Mouse (Mus musculus): ENCODE measurements around the gene Cst6. TPM values are rescaled to one million over a fixed set of nuclear protein-coding genes. Genes with fewer than 3 reads are reported as not detected.

The Cst6 gene
- total and polyA plus RNA-seq, 2 experiments: not detected

DNA sequence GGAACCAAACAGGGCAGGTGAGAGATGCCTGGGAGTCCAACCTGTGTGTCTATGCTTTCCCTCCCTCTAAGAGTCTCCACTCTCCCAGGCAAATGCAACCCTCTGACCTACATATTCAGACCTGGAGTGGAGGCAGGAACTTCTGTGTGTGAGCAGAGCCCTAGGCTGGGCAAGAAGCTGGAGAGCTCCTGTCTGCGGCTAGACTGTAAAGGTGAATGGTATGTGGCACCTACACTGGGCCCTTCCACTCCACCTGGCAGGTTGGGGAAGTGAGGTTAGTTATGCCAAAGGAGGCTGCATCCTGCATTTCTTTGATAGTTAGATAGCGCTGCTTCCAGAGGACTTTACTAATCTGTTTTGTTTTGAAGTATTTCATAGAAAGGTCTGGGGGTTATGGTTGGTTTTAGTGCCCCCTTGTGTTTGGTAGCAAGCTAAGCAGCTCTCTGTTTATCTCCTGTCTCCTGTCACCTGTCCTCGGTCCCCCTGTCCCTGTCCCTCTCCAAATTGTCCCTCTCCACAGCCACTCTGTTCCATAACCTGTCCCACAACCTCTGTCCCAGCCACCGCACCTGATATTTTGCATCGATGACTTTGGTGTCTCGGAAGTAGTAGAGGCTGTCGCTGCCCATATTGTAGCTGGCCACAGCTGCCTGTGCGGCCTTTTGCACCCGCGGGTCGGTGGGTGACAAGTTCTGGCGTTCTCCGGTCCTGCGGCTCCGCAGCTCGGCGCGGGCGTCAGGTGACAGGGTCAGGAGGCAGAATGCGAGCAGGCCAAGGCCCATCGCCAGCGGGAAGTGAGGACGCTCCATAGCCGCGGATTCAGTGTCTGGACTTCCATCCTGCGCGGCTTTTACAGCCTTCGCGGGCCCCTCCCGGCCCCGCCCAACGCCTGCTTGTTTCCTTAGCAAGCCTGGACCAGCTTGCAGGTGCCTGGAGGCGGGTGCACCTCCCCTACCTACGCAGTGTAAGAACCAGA lies 560 bp downstream of the Cst6 start:
- Histone ChIP-seq H3K9ac (ENCODE audit: low read depth, low read length) (no peak overlapping the region; the same call in 1 of the 2 replicates), H3K36me3 (ENCODE audit: control insufficient read depth, insufficient read depth, low read length) (no peaks in the 10 kb centered on the region), H3K4me1 (ENCODE audit: control insufficient read depth, insufficient read depth, low read length) (peaks cover 3% of the 10 kb centered on the region; the same call in 1 of the 2 replicates), H3K27ac (replicated peaks; ENCODE audit: insufficient read depth, low read depth, low read length) (no peak overlapping the region), H3K79me2 (ENCODE audit: control insufficient read depth, insufficient read depth, low read length) (no peaks in the 10 kb centered on the region), H3K27me3 (ENCODE audit: control insufficient read depth, insufficient read depth, low read length) (no peaks in the 10 kb centered on the region), H3K4me3 (ENCODE audit: insufficient read depth, low read depth, low read length) (peak overlapping the region; percentile 38; the same call in 1 of the 2 replicates)
- peak; percentile 11 for DNase-seq (ENCODE audit: extremely low read depth, low read depth, low spot score)
- TF ChIP-seq CTCF (IDR thresholded peaks at IDR 0.05; ENCODE audit: low read depth, low read length): 0 out of 2 replicates have a peak, but pooled peaks have one; percentile 13
- TF ChIP-seq POLR2A (IDR thresholded peaks at IDR 0.05; ENCODE audit: extremely low read depth, insufficient read depth, low read length): no peak
- WGBS: 10% methylated on average over 34 of the region's 34 CpGs

DNA sequence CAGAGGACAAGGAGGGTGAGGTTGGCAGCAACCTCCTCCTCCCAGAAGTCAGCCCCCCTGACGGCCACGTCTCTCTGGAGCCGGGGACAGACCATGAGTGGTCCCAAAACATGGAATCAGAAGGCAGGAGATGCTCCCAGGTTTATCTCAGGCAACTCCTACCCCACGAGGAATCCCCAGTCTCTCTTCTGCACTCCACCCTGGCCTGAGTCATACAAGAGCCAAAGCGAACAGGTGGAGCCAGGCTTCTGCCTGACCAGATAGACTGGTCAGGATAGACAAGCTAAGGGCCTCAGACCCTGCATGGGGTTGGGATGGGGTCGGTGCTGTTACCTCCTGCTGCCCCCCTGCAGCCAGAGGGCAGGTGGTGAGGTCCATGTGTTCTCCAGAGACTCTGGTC lies 1.3 kb downstream of the Cst6 start:
- Histone ChIP-seq H3K27me3 (ENCODE audit: control insufficient read depth, insufficient read depth, low read length) (no peaks in the 10 kb centered on the region), H3K9ac (ENCODE audit: low read depth, low read length) (no peak overlapping the region), H3K36me3 (ENCODE audit: control insufficient read depth, insufficient read depth, low read length) (no peaks in the 10 kb centered on the region), H3K4me1 (ENCODE audit: control insufficient read depth, insufficient read depth, low read length) (peaks cover 3% of the 10 kb centered on the region; the same call in 1 of the 2 replicates), H3K79me2 (ENCODE audit: control insufficient read depth, insufficient read depth, low read length) (no peaks in the 10 kb centered on the region), H3K27ac (replicated peaks; ENCODE audit: insufficient read depth, low read depth, low read length) (no peak overlapping the region), H3K4me3 (ENCODE audit: insufficient read depth, low read depth, low read length) (no peak overlapping the region)
- TF ChIP-seq POLR2A (IDR thresholded peaks at IDR 0.05; ENCODE audit: extremely low read depth, insufficient read depth, low read length): no peak
- no peak for DNase-seq (ENCODE audit: extremely low read depth, low read depth, low spot score)
- 82% methylated on average over 6 of the region's 6 CpGs for WGBS

DNA sequence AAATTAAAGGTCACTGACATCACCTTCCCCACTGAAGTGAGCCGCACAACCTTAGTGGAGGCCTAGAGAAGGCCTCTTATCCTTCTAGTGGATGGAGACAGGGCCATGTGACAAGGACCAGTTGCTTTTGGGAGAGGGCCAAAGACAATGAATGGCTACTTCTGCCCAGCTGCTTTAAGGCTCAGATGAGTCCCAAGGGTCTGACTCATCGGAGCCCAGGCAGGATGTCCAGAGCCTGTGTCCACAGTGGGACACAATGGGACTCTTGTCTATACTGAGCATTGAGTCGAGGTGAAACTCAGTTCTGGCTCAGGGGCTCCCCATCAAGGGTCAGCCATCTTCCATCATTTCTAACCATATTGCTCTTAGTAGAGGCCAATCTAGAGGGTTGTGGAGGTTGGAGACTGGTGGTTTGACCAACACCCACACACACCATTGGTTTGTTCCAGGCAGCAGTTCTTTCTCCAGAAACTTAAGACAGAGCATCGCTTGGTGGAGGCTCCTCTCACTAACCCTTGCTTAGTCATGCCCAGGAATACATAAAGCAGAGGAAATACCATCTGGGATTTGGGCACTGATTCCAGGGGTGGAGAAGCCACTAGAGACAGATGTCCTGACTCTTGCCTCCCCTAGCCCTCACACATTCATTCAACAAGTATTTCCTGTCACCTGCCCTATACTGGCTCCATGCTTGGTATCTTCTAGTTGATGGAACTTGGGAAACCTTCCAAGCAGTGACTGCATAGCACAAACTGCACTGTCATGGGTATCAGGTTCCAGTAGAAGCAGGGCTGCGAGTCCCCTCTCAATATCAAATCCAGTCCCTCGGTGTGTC lies 3.9 kb downstream of the Cst6 start:
- no peaks in the 10 kb centered on the region for H3K27me3 ChIP-seq (ENCODE audit: control insufficient read depth, insufficient read depth, low read length)
- H3K79me2 ChIP-seq (ENCODE audit: control insufficient read depth, insufficient read depth, low read length): no peaks in the 10 kb centered on the region
- H3K9ac ChIP-seq (ENCODE audit: low read depth, low read length): no peak overlapping the region
- H3K4me3 ChIP-seq (ENCODE audit: insufficient read depth, low read depth, low read length): no peak overlapping the region
- DNase-seq (ENCODE audit: extremely low read depth, low read depth, low spot score): no peak
- peaks cover 3% of the 10 kb centered on the region; the same call in 1 of the 2 replicates for H3K4me1 ChIP-seq (ENCODE audit: control insufficient read depth, insufficient read depth, low read length)
- 82% methylated on average over 6 of the region's 6 CpGs for WGBS
- no peak overlapping the region for H3K27ac ChIP-seq (replicated peaks; ENCODE audit: insufficient read depth, low read depth, low read length)
- no peaks in the 10 kb centered on the region for H3K36me3 ChIP-seq (ENCODE audit: control insufficient read depth, insufficient read depth, low read length)
- no peak for TF ChIP-seq POLR2A (IDR thresholded peaks at IDR 0.05; ENCODE audit: extremely low read depth, insufficient read depth, low read length)

- Histone ChIP-seq H3K79me2 (ENCODE audit: control insufficient read depth, insufficient read depth, low read length) (no peaks in the 10 kb centered on the region), H3K27me3 (ENCODE audit: control insufficient read depth, insufficient read depth, low read length) (no peaks in the 10 kb centered on the region), H3K27ac (replicated peaks; ENCODE audit: insufficient read depth, low read depth, low read length) (no peak overlapping the region), H3K4me1 (ENCODE audit: control insufficient read depth, insufficient read depth, low read length) (no peaks in the 10 kb centered on the region), H3K4me3 (ENCODE audit: insufficient read depth, low read depth, low read length) (no peak overlapping the region), H3K9ac (ENCODE audit: low read depth, low read length) (no peak overlapping the region), H3K36me3 (ENCODE audit: control insufficient read depth, insufficient read depth, low read length) (no peaks in the 10 kb centered on the region)
- no peak for DNase-seq (ENCODE audit: extremely low read depth, low read depth, low spot score)
- 90% methylated on average over 7 of the region's 7 CpGs for WGBS
- TF ChIP-seq CTCF (IDR thresholded peaks at IDR 0.05; ENCODE audit: low read depth, low read length) (no peak), POLR2A (IDR thresholded peaks at IDR 0.05; ENCODE audit: extremely low read depth, insufficient read depth, low read length) (no peak)
Measured at GRCm38 (mm10) chr19:5341360-5341759, 8.0 kb downstream of the Cst6 start.

DNA sequence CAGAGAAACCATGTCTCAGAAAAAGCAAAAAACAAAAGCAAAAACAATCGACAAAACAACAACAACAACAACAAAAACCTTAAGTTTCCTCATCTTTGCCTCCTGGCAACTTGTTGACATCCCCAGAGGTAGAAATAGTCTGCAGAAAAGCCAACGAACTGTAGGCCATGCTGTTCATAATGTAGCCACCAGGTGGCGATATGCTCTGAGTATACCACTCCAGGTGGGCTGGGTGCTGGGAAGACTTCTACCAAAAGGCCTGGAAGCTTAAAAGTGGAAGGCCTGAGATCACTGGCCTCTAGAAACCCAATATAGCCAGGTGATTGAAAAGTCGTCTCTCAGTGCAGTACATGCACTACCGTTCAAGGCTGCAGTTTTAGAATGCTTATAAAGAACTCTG lies 11.4 kb downstream of the Cst6 start:
- DNase-seq (ENCODE audit: extremely low read depth, low read depth, low spot score): peak; percentile 52
- WGBS: 23% methylated on average over 5 of the region's 5 CpGs

More for the DNA sequence above, 11.4 kb downstream of the Cst6 start:
- no peaks in the 10 kb centered on the region for H3K4me1 ChIP-seq (ENCODE audit: control insufficient read depth, insufficient read depth, low read length)
- H3K4me3 ChIP-seq (ENCODE audit: insufficient read depth, low read depth, low read length): no peak overlapping the region
- H3K27me3 ChIP-seq (ENCODE audit: control insufficient read depth, insufficient read depth, low read length): no peaks in the 10 kb centered on the region
- no peaks in the 10 kb centered on the region for H3K79me2 ChIP-seq (ENCODE audit: control insufficient read depth, insufficient read depth, low read length)
- H3K27ac ChIP-seq (replicated peaks; ENCODE audit: insufficient read depth, low read depth, low read length): no peak overlapping the region
- TF ChIP-seq POLR2A (IDR thresholded peaks at IDR 0.05; ENCODE audit: extremely low read depth, insufficient read depth, low read length) (no peak), CTCF (IDR thresholded peaks at IDR 0.05; ENCODE audit: low read depth, low read length) (peak; percentile 70)
- H3K36me3 ChIP-seq (ENCODE audit: control insufficient read depth, insufficient read depth, low read length): no peaks in the 10 kb centered on the region
- no peak overlapping the region for H3K9ac ChIP-seq (ENCODE audit: low read depth, low read length)
